Mouse (Mus musculus): ENCODE data around the gene Coro2a.

DNA sequence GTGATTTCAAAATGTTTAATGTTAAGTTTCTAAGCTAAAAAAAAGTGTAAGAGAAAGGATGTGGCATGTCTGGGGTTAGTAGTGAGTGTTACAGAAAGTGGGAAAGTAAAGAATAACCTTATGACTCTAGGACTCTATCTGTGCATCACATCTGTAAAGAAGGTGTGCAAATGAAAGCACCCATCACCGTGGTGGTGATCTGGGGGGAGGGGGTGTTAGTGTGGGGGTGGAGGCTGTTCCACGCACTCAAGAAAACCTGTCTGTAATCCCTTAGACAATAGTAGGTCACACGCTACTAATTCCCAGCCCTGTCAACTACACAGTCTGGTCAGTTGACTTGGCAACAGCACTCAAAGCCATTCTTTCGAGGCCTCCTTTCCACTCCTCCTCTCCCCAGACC is 39.3 kb upstream of the Coro2a start:
- no peak for TF ChIP-seq POLR2A (IDR thresholded peaks at IDR 0.05; ENCODE audit: low read depth, low read length)
- TF ChIP-seq CTCF (conservative IDR thresholded peaks at IDR 0.05; ENCODE audit: insufficient read depth, insufficient read length, low read depth, low read length), result no peak
